Comparison of ENCODE assay signal across 11 mouse cellular contexts in genomic region chr11:62078371-62078770, GRCm38 (mm10).
A peak's percentile ranks its signal among the peaks of the same experiment; 100 is the strongest.
DNase-seq lines count a peak whose midpoint lies in the region; ATAC-seq and TF ChIP-seq lines count a peak whose summit lies in the region.
"Had no signal": no experiment of that assay in that cellular context is flagged by ENCODE, and none has a peak within 500 bp of the region (broad histone marks: within the 10 kb centered on the region; RNA-seq: fewer than 3 reads in every experiment).

No protein-coding gene starts in this region.

- no peak for ATAC-seq in heart, embryonic 12.5 days (ENCODE audit: insufficient number of reproducible peaks, low FRiP score)
- ATAC-seq in lung, embryonic 14.5 days (ENCODE audit: insufficient read depth): no peak
- no peak for ATAC-seq in forebrain, embryonic 13.5 days
- no peak for ATAC-seq in midbrain, embryonic 16.5 days
- ATAC-seq: liver, postnatal 0 days; Patski had no signal

- no peak for TF ChIP-seq CTCF in lung, embryonic 14.5 days (IDR thresholded peaks at IDR 0.05; ENCODE audit: low read depth)

- no peak overlapping the region for H3K9ac ChIP-seq in heart, embryonic 12.5 days
- H3K9ac ChIP-seq in lung, embryonic 14.5 days: no peak overlapping the region
- peak overlapping the region; percentile 92; the same call in 1 of the 2 replicates for H3K9ac ChIP-seq in forebrain, embryonic 13.5 days
- H3K9ac ChIP-seq in midbrain, embryonic 16.5 days (ENCODE audit: low read depth, low read length): no peak overlapping the region
- H3K9ac ChIP-seq: liver, postnatal 0 days had no signal

- peaks cover 7% of the 10 kb centered on the region; the same call in 1 of the 2 replicates for H3K4me1 ChIP-seq in heart, embryonic 12.5 days (replicated peaks)
- no peaks in the 10 kb centered on the region for H3K4me1 ChIP-seq in lung, embryonic 14.5 days (ENCODE audit: insufficient read depth)
- peaks cover 12% of the 10 kb centered on the region for H3K4me1 ChIP-seq in forebrain, embryonic 13.5 days
- H3K4me1 ChIP-seq in midbrain, embryonic 16.5 days (ENCODE audit: control insufficient read depth, insufficient read depth, low read length): peaks cover 6% of the 10 kb centered on the region

- peak overlapping the region; percentile 41 for H3K4me2 ChIP-seq in heart, embryonic 12.5 days
- peak overlapping the region; percentile 86; the same call in 1 of the 2 replicates for H3K4me2 ChIP-seq in lung, embryonic 14.5 days
- H3K4me2 ChIP-seq in forebrain, embryonic 13.5 days: peak overlapping the region; percentile 77
- peak overlapping the region; percentile 57 for H3K4me2 ChIP-seq in midbrain, embryonic 16.5 days (ENCODE audit: low read length)

- no peaks in the 10 kb centered on the region for H3K9me3 ChIP-seq in heart, embryonic 12.5 days (replicated peaks)
- no peaks in the 10 kb centered on the region for H3K9me3 ChIP-seq in lung, embryonic 14.5 days (ENCODE audit: low read depth, low read length)
- H3K9me3 ChIP-seq in forebrain, embryonic 13.5 days (replicated peaks): no peaks in the 10 kb centered on the region
- no peaks in the 10 kb centered on the region for H3K9me3 ChIP-seq in midbrain, embryonic 16.5 days (replicated peaks; ENCODE audit: control insufficient read depth, low read length, poor library complexity, severe bottlenecking)

- 90% methylated on average over 10 of the region's 10 CpGs for WGBS in heart, embryonic 12.5 days
- WGBS in lung, embryonic 14.5 days: 83% methylated on average over 10 of the region's 10 CpGs
- WGBS in forebrain, embryonic 13.5 days: 91% methylated on average over 10 of the region's 10 CpGs
- 93% methylated on average over 10 of the region's 10 CpGs for WGBS in midbrain, embryonic 16.5 days

- intact Hi-C loops in heart, postnatal 25 days (cut with DNase I): no loop called here

- no peak overlapping the region for H3K27ac ChIP-seq in heart, embryonic 12.5 days (ENCODE audit: poor library complexity, severe bottlenecking)
- no peak overlapping the region for H3K27ac ChIP-seq in lung, embryonic 14.5 days (ENCODE audit: low read depth)
- H3K27ac ChIP-seq in forebrain, embryonic 13.5 days: no peak overlapping the region
- no peak overlapping the region for H3K27ac ChIP-seq in midbrain, embryonic 16.5 days (ENCODE audit: low read length)

- no peaks in the 10 kb centered on the region for H3K36me3 ChIP-seq in heart, embryonic 12.5 days
- H3K36me3 ChIP-seq in lung, embryonic 14.5 days (ENCODE audit: insufficient read depth): no peaks in the 10 kb centered on the region
- no peaks in the 10 kb centered on the region for H3K36me3 ChIP-seq in forebrain, embryonic 13.5 days (ENCODE audit: poor library complexity, severe bottlenecking)
- no peaks in the 10 kb centered on the region for H3K36me3 ChIP-seq in midbrain, embryonic 16.5 days (ENCODE audit: control insufficient read depth, insufficient read depth, low read length)

- no peak for DNase-seq in heart, postnatal 25 days (ENCODE audit: low spot score)
- DNase-seq in lung, embryonic 14.5 days: no peak
- DNase-seq in lung, adult 18-20 months: no peak
- no peak for DNase-seq in layer of hippocampus, adult 9-10 months (ENCODE audit: low spot score)
- no peak for DNase-seq in layer of hippocampus, postnatal 25 days (ENCODE audit: extremely low spot score in 1 of 2, low spot score in 1 of 2)
- DNase-seq: adrenal gland, postnatal 10 days; liver, postnatal 0 days had no signal

- 0 out of 2 replicates have a peak overlapping the region, but pooled peaks have one; percentile 27 for H3K4me3 ChIP-seq in heart, embryonic 12.5 days
- H3K4me3 ChIP-seq in lung, embryonic 14.5 days (ENCODE audit: low read depth, low read length): no peak overlapping the region
- H3K4me3 ChIP-seq in forebrain, embryonic 13.5 days: peak overlapping the region; percentile 81; the same call in 1 of the 2 replicates
- H3K4me3 ChIP-seq in midbrain, embryonic 16.5 days (ENCODE audit: low read depth, low read length): no peak overlapping the region

- H3K27me3 ChIP-seq in heart, embryonic 12.5 days (replicated peaks): no peaks in the 10 kb centered on the region
- H3K27me3 ChIP-seq in lung, embryonic 14.5 days (ENCODE audit: insufficient read depth, low read length): no peaks in the 10 kb centered on the region
- no peaks in the 10 kb centered on the region for H3K27me3 ChIP-seq in forebrain, embryonic 13.5 days
- no peaks in the 10 kb centered on the region for H3K27me3 ChIP-seq in midbrain, embryonic 16.5 days (ENCODE audit: control insufficient read depth, insufficient read depth, low read depth, low read length)
- H3K27me3 ChIP-seq: Patski had no signal

Comparison
In these comparisons a context has a peak if more than half of its experiments do, and no peak if none do; other contexts are left out.
1. H3K4me3 ChIP-seq: peak in heart, embryonic 12.5 days (single experiment) and forebrain, embryonic 13.5 days (single experiment); none in lung, embryonic 14.5 days (single experiment) and midbrain, embryonic 16.5 days (single experiment).
2. Peak in every context shown above with its lines, with median percentiles within 50 percentile points of each other: H3K4me2 ChIP-seq.